Mouse (Mus musculus) thymus, adult 2 months (tissue): ENCODE results near the gene Fmo6. TPM values are rescaled to one million over a fixed set of nuclear protein-coding genes. Genes with fewer than 3 reads are reported as not detected.

Source experiments
- DNase-seq: peaks from one replicate; pipeline ENCODE4 v3.0.0; 2021
- H3K27ac ChIP-seq: fragments of 200-500 bp; 2 replicates; pipeline ENCODE4 v1.5.1; 2012; ENCODE audit warnings: low read length, control low read depth; ENCODE audit not compliant: control insufficient read depth, insufficient read depth
- H3K27me3 ChIP-seq: fragments of 200-500 bp; 2 replicates; pipeline ENCODE4 v1.6.1; 2012; ENCODE audit warnings: mild to moderate bottlenecking, low read length, moderate library complexity, mixed read lengths; ENCODE audit not compliant: control insufficient read depth, insufficient read depth
- H3K36me3 ChIP-seq: fragments of 200-500 bp; 2 replicates; pipeline ENCODE4 v1.6.1; 2012; ENCODE audit warnings: mild to moderate bottlenecking, low read length, moderate library complexity; ENCODE audit not compliant: control insufficient read depth, insufficient read depth
- H3K4me1 ChIP-seq: fragments of 200-500 bp; replicated peaks from 2 replicates; pipeline ENCODE4 v1.6.1; 2012; ENCODE audit warnings: low read length; ENCODE audit not compliant: control insufficient read depth, insufficient read depth
- H3K4me3 ChIP-seq: fragments of 200-500 bp; 2 replicates; pipeline ENCODE4 v1.5.1; 2012; ENCODE audit warnings: mild to moderate bottlenecking, low read length, control low read depth, moderate library complexity; ENCODE audit not compliant: control insufficient read depth, insufficient read depth
- CTCF ChIP-seq: fragments of 200-500 bp; IDR thresholded peaks from 2 replicates; pipeline ENCODE4 v1.5.1; 2012; ENCODE audit warnings: mild to moderate bottlenecking, control low read depth, low read length, moderate library complexity, borderline replicate concordance; ENCODE audit not compliant: control insufficient read depth, poor library complexity, insufficient read depth; ENCODE audit errors: extremely low read depth
- POLR2A ChIP-seq: fragments of 200-500 bp; IDR thresholded peaks from 2 replicates; pipeline ENCODE4 v1.6.1; 2012; ENCODE audit warnings: mild to moderate bottlenecking, low read length, control low read depth, moderate library complexity; ENCODE audit not compliant: control insufficient read depth, poor library complexity, insufficient read depth; ENCODE audit errors: extremely low read depth
- WGBS: fragments of 180-500 bp; shearing (Covaris S2); methylation state at CpG from one replicate; pipeline ENCODE4 v1.1.7; 2018; 5-methylcytosine and 5-hydroxymethylcytosine counted together
- polyA plus RNA-seq: library from polyadenylated mRNA; depleted of rRNA; stranded (reverse); fragments of >200 nt; gene quantifications from 2 replicates; pipeline ENCODE4 v1.2.3, GENCODE M21; 2012

The Fmo6 gene
- polyA plus RNA-seq, 1 experiment: 0.05 TPM

DNA sequence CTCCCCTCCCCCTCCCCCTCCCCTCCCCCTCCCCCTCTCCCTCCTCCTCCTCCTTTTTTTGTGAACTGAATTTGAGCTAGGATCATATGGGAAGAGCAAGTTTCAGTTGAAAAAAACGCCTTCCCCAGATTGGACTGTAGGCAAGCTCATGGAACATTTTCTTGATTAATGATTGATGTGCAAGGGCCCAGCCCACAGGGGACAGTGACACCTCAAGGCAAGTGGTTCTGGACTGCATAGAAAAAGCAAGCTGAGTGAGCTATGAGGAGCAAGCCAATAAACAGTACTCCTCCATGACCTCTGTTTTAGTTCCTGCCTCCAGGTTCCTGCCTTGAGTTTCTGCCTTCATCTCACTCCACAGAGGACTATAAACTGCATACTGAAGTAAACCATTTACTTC lies 12.2 kb downstream of the Fmo6 start:
- H3K27ac ChIP-seq: no peak overlapping the region
- no peak for DNase-seq
- H3K27me3 ChIP-seq: no peaks in the 10 kb centered on the region
- TF ChIP-seq POLR2A (no peak), CTCF (no peak)
- no peaks in the 10 kb centered on the region for H3K4me1 ChIP-seq
- no peaks in the 10 kb centered on the region for H3K36me3 ChIP-seq
- 83% methylated on average over 1 of the region's 1 CpGs for WGBS
- no peak overlapping the region for H3K4me3 ChIP-seq

DNA sequence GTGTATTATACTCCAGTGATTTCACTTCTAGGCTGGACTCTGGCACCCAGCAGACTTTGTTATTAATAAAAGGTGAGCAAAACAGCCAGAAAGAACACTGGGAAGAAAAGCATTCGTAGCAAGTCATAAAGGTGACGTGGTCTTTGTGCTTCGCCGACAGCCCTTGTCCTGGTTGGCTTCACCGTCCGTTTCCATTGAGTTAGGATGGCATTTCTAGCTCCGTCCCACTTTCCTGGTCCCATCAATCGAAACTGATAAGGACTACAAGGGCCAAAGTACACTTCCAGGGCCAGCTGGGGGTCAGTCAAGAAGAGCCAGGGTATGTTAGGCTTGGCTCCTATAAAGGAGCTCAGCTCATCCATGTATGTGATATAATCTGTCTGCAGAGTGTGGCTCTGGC lies 20.7 kb downstream of the Fmo6 start:
- no peaks in the 10 kb centered on the region for H3K4me1 ChIP-seq
- no peak overlapping the region for H3K4me3 ChIP-seq
- DNase-seq: no peak
- TF ChIP-seq POLR2A (no peak), CTCF (no peak)
- no peak overlapping the region for H3K27ac ChIP-seq
- no peaks in the 10 kb centered on the region for H3K36me3 ChIP-seq
- 85% methylated on average over 8 of the region's 8 CpGs for WGBS
- H3K27me3 ChIP-seq: no peaks in the 10 kb centered on the region

DNA sequence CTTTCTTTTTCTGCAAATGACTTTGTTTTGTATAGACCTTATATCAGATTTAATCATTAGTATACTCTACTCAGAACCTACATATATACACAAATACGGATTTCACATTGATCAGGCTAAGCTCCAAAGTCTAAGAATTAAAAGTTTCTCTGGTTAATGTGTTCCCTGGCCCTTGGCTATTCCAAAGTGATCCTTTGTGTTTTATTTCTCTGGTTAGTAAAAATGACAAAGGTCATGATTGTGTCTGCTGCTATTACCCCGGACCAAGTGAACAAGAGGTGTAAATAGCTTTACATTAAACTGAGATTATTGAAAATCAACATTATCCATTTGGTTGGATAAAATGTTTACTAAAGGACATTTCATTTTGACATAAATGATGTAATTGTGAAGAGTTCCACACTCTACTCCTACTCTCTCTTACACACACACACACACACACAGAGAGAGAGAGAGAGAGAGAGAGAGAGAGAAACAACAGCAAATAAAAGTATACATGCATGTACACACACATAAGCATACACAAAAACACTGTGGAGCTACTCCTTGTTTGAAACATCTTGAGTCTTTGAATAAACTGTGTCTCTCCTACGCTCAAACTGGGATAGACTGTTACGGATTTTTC lies 22.3 kb downstream of the Fmo6 start:
- H3K4me3 ChIP-seq: no peak overlapping the region
- TF ChIP-seq POLR2A: no peak
- TF ChIP-seq CTCF: no peak
- no peaks in the 10 kb centered on the region for H3K4me1 ChIP-seq
- no peaks in the 10 kb centered on the region for H3K27me3 ChIP-seq
- no peak for DNase-seq
- no peaks in the 10 kb centered on the region for H3K36me3 ChIP-seq
- WGBS: 95% methylated on average over 4 of the region's 4 CpGs
- no peak overlapping the region for H3K27ac ChIP-seq

DNA sequence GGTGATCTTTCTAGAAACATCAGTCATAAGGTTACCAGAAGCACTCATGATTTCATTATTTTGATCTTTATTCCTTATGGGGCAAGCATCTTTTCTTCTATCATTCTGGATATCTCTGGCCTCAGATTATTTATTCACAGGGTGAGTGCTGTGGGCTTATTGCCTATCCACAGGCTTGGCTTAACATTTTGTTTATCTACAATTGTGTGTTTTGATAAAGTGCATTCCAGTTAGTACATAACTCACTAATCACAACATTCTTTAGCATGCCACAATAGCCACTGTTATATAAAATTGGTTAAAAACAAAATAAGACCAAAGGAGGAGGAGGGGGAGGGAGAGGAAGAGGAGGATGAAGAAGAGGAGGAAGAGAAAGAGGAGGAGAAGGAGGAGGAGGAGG lies 25.2 kb downstream of the Fmo6 start:
- Histone ChIP-seq H3K27me3 (no peaks in the 10 kb centered on the region), H3K27ac (no peak overlapping the region), H3K4me1 (no peaks in the 10 kb centered on the region), H3K36me3 (no peaks in the 10 kb centered on the region), H3K4me3 (no peak overlapping the region)
- TF ChIP-seq CTCF: no peak
- no peak for TF ChIP-seq POLR2A
- no peak for DNase-seq

DNA sequence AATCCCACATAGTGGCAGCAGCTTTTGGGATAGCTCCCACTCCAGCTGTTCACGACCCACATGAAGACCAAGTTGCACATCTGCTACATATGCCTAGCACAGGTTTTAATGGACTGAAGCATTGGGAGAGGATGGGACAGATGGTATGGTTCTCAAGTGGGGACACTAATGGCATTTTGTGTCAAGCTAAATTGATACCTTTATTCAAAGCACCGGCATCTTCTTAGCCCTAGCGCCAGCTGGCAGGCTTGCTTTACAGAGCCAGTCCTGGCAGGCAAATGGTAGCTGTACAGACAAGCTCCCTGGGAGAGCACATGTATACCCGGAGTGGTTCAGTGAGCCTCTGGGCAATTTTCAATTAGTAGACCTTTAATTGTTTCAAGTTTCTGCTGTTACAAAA lies 35.4 kb downstream of the Fmo6 start:
- Histone ChIP-seq H3K36me3 (no peaks in the 10 kb centered on the region), H3K27ac (no peak overlapping the region), H3K4me3 (no peak overlapping the region), H3K4me1 (no peaks in the 10 kb centered on the region), H3K27me3 (no peaks in the 10 kb centered on the region)
- no peak for TF ChIP-seq POLR2A
- no peak for TF ChIP-seq CTCF
- DNase-seq: no peak
- WGBS: 90% methylated on average over 4 of the region's 4 CpGs

DNA sequence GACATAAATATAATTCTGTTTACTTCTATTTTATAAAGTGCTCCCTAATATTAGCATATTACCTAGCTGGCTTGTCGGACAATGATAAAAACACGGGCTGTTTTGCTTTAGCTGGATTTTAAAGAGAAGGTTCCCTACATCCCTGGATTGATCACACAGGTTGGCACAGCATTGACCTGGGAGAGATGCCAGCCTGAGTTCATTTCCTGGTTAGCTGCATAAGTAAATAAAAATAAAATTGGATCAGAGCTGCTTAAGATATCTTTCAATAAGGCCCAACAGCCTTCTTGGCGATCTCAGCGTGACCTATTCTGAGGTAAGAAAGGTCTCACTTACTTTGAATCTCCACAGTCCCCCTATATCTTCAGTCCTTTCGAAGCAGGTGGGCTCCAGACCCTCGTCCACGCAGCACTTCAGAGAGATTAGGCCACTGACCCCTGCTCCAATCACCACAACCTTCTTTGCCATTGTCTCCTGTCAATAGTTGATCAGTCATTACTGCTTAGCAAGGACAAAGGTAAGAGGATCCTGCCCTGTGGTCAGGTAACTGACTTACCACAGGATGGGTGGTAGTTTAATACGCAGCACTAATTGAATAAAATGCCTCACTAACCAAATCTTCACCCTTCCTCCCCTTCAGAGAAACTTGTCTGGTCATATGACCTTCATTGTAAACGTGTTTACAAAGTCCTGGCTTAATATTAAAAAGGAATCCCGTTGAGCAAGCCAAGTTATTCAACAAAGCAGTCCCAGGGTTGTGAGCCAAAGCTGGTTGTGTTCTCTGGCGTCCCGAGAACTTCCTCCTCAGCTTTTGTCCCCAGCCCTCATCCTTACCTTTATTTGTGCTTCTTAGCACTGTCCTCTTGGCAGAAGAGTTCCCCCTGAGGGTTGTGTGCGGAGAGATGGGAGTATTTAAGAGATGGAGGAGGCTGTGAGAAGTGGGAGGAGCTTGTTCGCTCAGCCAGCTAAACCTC lies 39.2 kb downstream of the Fmo6 start, which contains the start of gene Fmo2:
Fmo2 (minus strand) TSS at position 889 of the 974 bp plus-strand sequence.
- H3K4me1 ChIP-seq: no peaks in the 10 kb centered on the region
- TF ChIP-seq POLR2A (no peak), CTCF (no peak)
- H3K27ac ChIP-seq: no peak within 1 kb of the TSS
- no peaks in the 10 kb centered on the region for H3K36me3 ChIP-seq
- H3K4me3 ChIP-seq: no peak within 1 kb of the TSS
- DNase-seq: no peak
- H3K27me3 ChIP-seq: no peaks in the 10 kb centered on the region
- 78% methylated on average over 14 of the region's 14 CpGs for WGBS
